Mouse (Mus musculus) MEL (cell line): Measurements from ENCODE around the gene Ano6.

Source experiments
- CTCF ChIP-seq, 3 experiments: IDR thresholded peaks in 2 of 3; conservative IDR thresholded peaks in 1 of 3; 2 replicates each; pipeline ENCODE4 v1.5.1; 2011 to 2012; ENCODE audit warnings: low read length in 3 of 3, low read depth in 2 of 3, mild to moderate bottlenecking in 2 of 3, improper control_type of control experiment in 1 of 3, inconsistent platforms in 1 of 3, mixed read lengths in 1 of 3, moderate library complexity in 1 of 3; ENCODE audit not compliant: control insufficient read depth in 1 of 3, insufficient read depth in 1 of 3, poor library complexity in 1 of 3, severe bottlenecking in 1 of 3
- E2F4 ChIP-seq: IDR thresholded peaks from 2 replicates; pipeline ENCODE4 v1.6.1; 2011; ENCODE audit warnings: low read depth, low read length, improper control_type of control experiment, borderline replicate concordance
- GABPA ChIP-seq: IDR thresholded peaks from 2 replicates; pipeline ENCODE4 v1.6.1; 2012; ENCODE audit warnings: low read depth, mild to moderate bottlenecking, inconsistent platforms, low read length, improper control_type of control experiment, moderate library complexity
- JUND ChIP-seq: IDR thresholded peaks from 2 replicates; pipeline ENCODE4 v1.6.1; 2011; ENCODE audit warnings: low read depth, mild to moderate bottlenecking, improper control_type of control experiment, low read length
- MAX ChIP-seq: IDR thresholded peaks from 2 replicates; pipeline ENCODE4 v1.6.1; 2011; ENCODE audit warnings: low read length, improper control_type of control experiment
- MEF2A ChIP-seq: IDR thresholded peaks from 2 replicates; pipeline ENCODE4 v1.6.1; 2014; ENCODE audit warnings: low read depth, mild to moderate bottlenecking, inconsistent platforms, low read length, improper control_type of control experiment; ENCODE audit not compliant: poor library complexity, insufficient replicate concordance, severe bottlenecking; ENCODE audit errors: extremely low read depth
- POLR2A ChIP-seq, 2 experiments: IDR thresholded peaks; 2 replicates each; pipeline ENCODE4 v1.6.1; 2011 to 2012; ENCODE audit warnings: low read length in 2 of 2, mild to moderate bottlenecking in 2 of 2, control low read depth in 1 of 2, improper control_type of control experiment in 1 of 2, low read depth in 1 of 2, moderate library complexity in 1 of 2; ENCODE audit not compliant: control insufficient read depth in 1 of 2, insufficient read depth in 1 of 2, poor library complexity in 1 of 2
- SMC3 ChIP-seq: IDR thresholded peaks from 2 replicates; pipeline ENCODE4 v1.6.1; 2011; ENCODE audit warnings: low read depth, low read length, improper control_type of control experiment
- TBP ChIP-seq: IDR thresholded peaks from 2 replicates; pipeline ENCODE4 v1.8.0; 2011; ENCODE audit warnings: low read depth, low read length, improper control_type of control experiment
- ZKSCAN1 ChIP-seq: IDR thresholded peaks from 2 replicates; pipeline ENCODE4 v1.6.1; 2012; ENCODE audit warnings: low read depth, mild to moderate bottlenecking, inconsistent platforms, low read length, improper control_type of control experiment, moderate library complexity

DNA sequence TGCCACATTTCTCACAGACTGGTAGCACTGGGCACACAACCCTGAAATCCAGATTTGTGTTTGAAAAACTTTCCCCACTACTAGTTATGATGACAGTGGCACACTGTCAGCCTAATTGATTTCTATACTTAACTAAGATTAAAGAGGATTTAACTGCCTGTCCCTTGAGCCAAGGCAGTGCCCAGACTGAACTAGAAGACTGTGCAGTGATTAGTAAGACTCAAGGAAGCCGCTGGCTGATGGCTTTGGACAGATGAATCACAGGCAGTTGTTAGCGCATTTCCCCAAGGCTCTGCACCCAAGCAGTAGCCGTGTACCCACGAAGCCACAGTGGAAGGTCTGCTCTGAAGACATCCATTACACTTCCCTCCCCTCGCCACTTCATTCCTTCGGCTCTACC lies 138.4 kb downstream of the Ano6 start:
- no peak for TF ChIP-seq CTCF (IDR thresholded peaks at IDR 0.05 in 2 of 3, conservative IDR thresholded peaks at IDR 0.05 in 1 of 3; ENCODE audit: control insufficient read depth in 1 of 3, insufficient read depth in 1 of 3, low read depth in 2 of 3, low read length in 3 of 3, poor library complexity in 1 of 3, severe bottlenecking in 1 of 3)
- TF ChIP-seq JUND: no peak
- no peak for TF ChIP-seq POLR2A (IDR thresholded peaks at IDR 0.05; ENCODE audit: control insufficient read depth in 1 of 2, insufficient read depth in 1 of 2, low read depth in 1 of 2, low read length in 2 of 2, poor library complexity in 1 of 2)
- no peak for TF ChIP-seq MEF2A
- no peak for TF ChIP-seq ZKSCAN1
- TF ChIP-seq GABPA: no peak
- TF ChIP-seq SMC3: no peak
- no peak for TF ChIP-seq TBP
- TF ChIP-seq MAX: no peak
- no peak for TF ChIP-seq E2F4
